Mouse (Mus musculus): ENCODE results near the gene Dpm3.
"Not testable (repeated sequence)": the region's sequence is repeated elsewhere in the genome, so short reads cannot be mapped to it uniquely, and the experiment has no call there.

Gene Dpm3

GRCm38 (mm10) chr3:89259076-89259475 is at the start of gene Dpm3:
Gene Dpm3, plus strand, starts transcription at chr3:89259358.
- DNase-seq, result no peak

GRCm38 (mm10) chr3:89209731-89210130 is 49.4 kb upstream of the Dpm3 start:
- DNase-seq, result no peak

GRCm38 (mm10) chr3:89210162-89210561 is 49.0 kb upstream of the Dpm3 start:
- DNase-seq, result no peak

GRCm38 (mm10) chr3:89210731-89211130 is 48.4 kb upstream of the Dpm3 start:
- no peak for DNase-seq

GRCm38 (mm10) chr3:89213803-89214530 is 45.2 kb upstream of the Dpm3 start:
- peak; percentile 91 to 92 for DNase-seq

GRCm38 (mm10) chr3:89214681-89215411 is 44.3 kb upstream of the Dpm3 start, which contains the start of gene Thbs3:
Gene Thbs3, plus strand, starts transcription at chr3:89215180.
- no peak for DNase-seq

GRCm38 (mm10) chr3:89215853-89216252 is 43.3 kb upstream of the Dpm3 start:
- peak; percentile 92 to 94 for DNase-seq

- not testable (repeated sequence) for DNase-seq
Measured at GRCm38 (mm10) chr3:89216407-89216806, 42.8 kb upstream of the Dpm3 start.

GRCm38 (mm10) chr3:89218271-89218670 is 40.9 kb upstream of the Dpm3 start:
- DNase-seq, result no peak

- DNase-seq, result no peak
Measured at GRCm38 (mm10) chr3:89219546-89219945, 39.6 kb upstream of the Dpm3 start.

- DNase-seq, result no peak
Measured at GRCm38 (mm10) chr3:89221167-89221566, 38.0 kb upstream of the Dpm3 start.

- no peak for DNase-seq
Measured at GRCm38 (mm10) chr3:89224796-89225195, 34.4 kb upstream of the Dpm3 start.

GRCm38 (mm10) chr3:89225321-89225815 is 33.8 kb upstream of the Dpm3 start:
- no peak for DNase-seq

GRCm38 (mm10) chr3:89225918-89226317 is 33.2 kb upstream of the Dpm3 start:
- no peak for DNase-seq

- DNase-seq, result no peak
Measured at GRCm38 (mm10) chr3:89226361-89226760, 32.8 kb upstream of the Dpm3 start.

GRCm38 (mm10) chr3:89226900-89227299 is 32.3 kb upstream of the Dpm3 start, which contains the start of gene Mtx1:
Gene Mtx1, minus strand, starts transcription at chr3:89227088.
- no peak for DNase-seq

GRCm38 (mm10) chr3:89227307-89228179 is 31.6 kb upstream of the Dpm3 start:
- DNase-seq, result peak; percentile 57 to 70

- peak; percentile 93 to 95 for DNase-seq
Measured at GRCm38 (mm10) chr3:89228180-89228549, 31.0 kb upstream of the Dpm3 start.

GRCm38 (mm10) chr3:89228836-89229235 is 30.3 kb upstream of the Dpm3 start, which contains the start of gene Muc1:
Gene Muc1, plus strand, starts transcription at chr3:89229057.
- no peak for DNase-seq

- DNase-seq, result no peak
Measured at GRCm38 (mm10) chr3:89229276-89229675, 29.9 kb upstream of the Dpm3 start.

- DNase-seq, result no peak
Measured at GRCm38 (mm10) chr3:89230561-89230960, 28.6 kb upstream of the Dpm3 start.

- DNase-seq, result no peak
Measured at GRCm38 (mm10) chr3:89231345-89231744, 27.8 kb upstream of the Dpm3 start.

- DNase-seq, result peak in 1 of 2 experiments; percentile 60
Measured at GRCm38 (mm10) chr3:89231772-89232275, 27.3 kb upstream of the Dpm3 start.

Data from cerebellum, postnatal 14 days (tissue).